Mouse (Mus musculus) ES-E14 (cell line): Measurements from ENCODE around the gene Cep63. TPM values are rescaled to one million over a fixed set of nuclear protein-coding genes. Genes with fewer than 3 reads are reported as not detected.

ENCODE experiments used
- DNase-seq: peaks from one replicate; pipeline ENCODE4 v3.0.0-alpha.2; 2013; ENCODE audit warnings: low read depth, low spot score
- H3K27ac ChIP-seq: 2 replicates; pipeline ENCODE4 v1.5.1; 2012; ENCODE audit warnings: low read depth, mild to moderate bottlenecking, low read length, moderate library complexity, mixed read lengths; ENCODE audit not compliant: poor library complexity, insufficient read depth, severe bottlenecking
- H3K36me3 ChIP-seq: 2 replicates; pipeline ENCODE4 v1.6.1; 2012; ENCODE audit warnings: mild to moderate bottlenecking, low read length, moderate library complexity, mixed read lengths; ENCODE audit not compliant: control insufficient read depth, poor library complexity, insufficient read depth, severe bottlenecking
- H3K4me1 ChIP-seq, 2 experiments: fragments of 150-350 bp in 1 of 2; sonication (generic) in 1 of 2; 2 replicates each; pipeline ENCODE4 v1.6.1; 2012; ENCODE audit warnings: low read length in 2 of 2, mild to moderate bottlenecking in 1 of 2, mixed read lengths in 1 of 2; ENCODE audit not compliant: control insufficient read depth in 2 of 2, insufficient read depth in 2 of 2, poor library complexity in 1 of 2
- H3K4me3 ChIP-seq, 2 experiments: fragments of 150-350 bp in 1 of 2; sonication (generic) in 1 of 2; 2 replicates each; pipeline ENCODE4 v1.5.1; 2012; ENCODE audit warnings: low read length in 2 of 2, low read depth in 1 of 2, mild to moderate bottlenecking in 1 of 2, mixed read lengths in 1 of 2; ENCODE audit not compliant: insufficient read depth in 1 of 2, poor library complexity in 1 of 2, severe bottlenecking in 1 of 2
- H3K9ac ChIP-seq: 2 replicates; pipeline ENCODE4 v1.6.1; 2012; ENCODE audit warnings: low read depth, mild to moderate bottlenecking, low read length, mixed read lengths; ENCODE audit not compliant: poor library complexity, insufficient read depth, severe bottlenecking
- H3K9me3 ChIP-seq: fragments of 150-350 bp; sonication (generic); 2 replicates; pipeline ENCODE4 v1.6.1; 2012; ENCODE audit warnings: low read depth, mild to moderate bottlenecking, low read length; ENCODE audit not compliant: control insufficient read depth, insufficient read depth
- CHD2 ChIP-seq: IDR thresholded peaks from 2 replicates; pipeline ENCODE4 v1.6.1; 2014; ENCODE audit warnings: mild to moderate bottlenecking, low read depth, low read length, inconsistent platforms
- HCFC1 ChIP-seq: IDR thresholded peaks from 2 replicates; pipeline ENCODE4 v1.6.1; 2012; ENCODE audit warnings: low read length, inconsistent platforms, borderline replicate concordance; ENCODE audit not compliant: insufficient read depth
- MAFK ChIP-seq: IDR thresholded peaks from 2 replicates; pipeline ENCODE4 v1.6.1; 2014; ENCODE audit warnings: mild to moderate bottlenecking, low read depth, low read length, inconsistent platforms; ENCODE audit not compliant: insufficient read depth
- ZC3H11A ChIP-seq: IDR thresholded peaks from 2 replicates; pipeline ENCODE4 v1.6.1; 2012; ENCODE audit warnings: low read depth, mild to moderate bottlenecking, inconsistent platforms, low read length, borderline replicate concordance
- ZNF384 ChIP-seq: IDR thresholded peaks from 2 replicates; pipeline ENCODE4 v1.6.1; 2012; ENCODE audit warnings: low read depth, low read length, inconsistent platforms
- in situ Hi-C, 2 experiments: fragments of 600-800 bp; cut with MboI; formaldehyde crosslinking; loops; one replicate each; pipeline ENCODE4 v1.15.1; 2025; ENCODE audit warnings: low sequenced_read_pairs in 2 of 2, inconsistent platforms in 1 of 2; ENCODE audit not compliant: unreplicated experiment in 2 of 2
- total RNA-seq: library from RNA; depleted of rRNA; stranded (reverse); fragments of 300-350 nt; gene quantifications from 2 replicates; pipeline ENCODE4 v1.2.3, GENCODE M21; 2012

The Cep63 gene
- total RNA-seq, 1 experiment: 26.1 TPM

DNA sequence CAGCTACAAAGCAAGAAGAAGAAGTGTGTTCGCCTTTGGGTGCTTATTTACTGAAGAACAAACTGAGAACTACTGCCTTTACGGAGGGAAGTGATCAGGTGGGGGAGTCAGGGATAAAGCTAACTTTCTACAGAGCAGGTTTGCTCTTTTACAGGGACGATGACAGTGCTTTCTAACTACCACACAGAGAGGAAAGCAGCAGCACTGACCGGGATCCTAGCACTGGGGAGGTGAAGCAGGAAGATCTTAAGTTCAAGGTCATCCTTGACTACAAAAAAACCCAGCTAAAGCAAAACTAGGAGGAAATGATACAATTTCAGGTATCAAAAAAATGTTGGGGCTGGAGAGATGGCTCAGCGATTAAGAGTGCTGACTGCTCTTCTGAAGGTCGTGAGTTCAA lies 3.5 kb downstream of the Cep63 start:
- Histone ChIP-seq H3K9ac (no peak overlapping the region), H3K4me1 (peaks cover 2 to 3% of the 10 kb centered on the region in 2 experiments; a peak in 1 of 4 replicates), H3K9me3 (no peaks in the 10 kb centered on the region), H3K27ac (no peak overlapping the region), H3K36me3 (no peaks in the 10 kb centered on the region), H3K4me3 (no peak overlapping the region)
- DNase-seq: no peak
- in situ Hi-C loops: no loop called here
- no peak for TF ChIP-seq ZC3H11A
- TF ChIP-seq MAFK: no peak
- no peak for TF ChIP-seq ZNF384
- no peak for TF ChIP-seq HCFC1
- no peak for TF ChIP-seq CHD2

DNA sequence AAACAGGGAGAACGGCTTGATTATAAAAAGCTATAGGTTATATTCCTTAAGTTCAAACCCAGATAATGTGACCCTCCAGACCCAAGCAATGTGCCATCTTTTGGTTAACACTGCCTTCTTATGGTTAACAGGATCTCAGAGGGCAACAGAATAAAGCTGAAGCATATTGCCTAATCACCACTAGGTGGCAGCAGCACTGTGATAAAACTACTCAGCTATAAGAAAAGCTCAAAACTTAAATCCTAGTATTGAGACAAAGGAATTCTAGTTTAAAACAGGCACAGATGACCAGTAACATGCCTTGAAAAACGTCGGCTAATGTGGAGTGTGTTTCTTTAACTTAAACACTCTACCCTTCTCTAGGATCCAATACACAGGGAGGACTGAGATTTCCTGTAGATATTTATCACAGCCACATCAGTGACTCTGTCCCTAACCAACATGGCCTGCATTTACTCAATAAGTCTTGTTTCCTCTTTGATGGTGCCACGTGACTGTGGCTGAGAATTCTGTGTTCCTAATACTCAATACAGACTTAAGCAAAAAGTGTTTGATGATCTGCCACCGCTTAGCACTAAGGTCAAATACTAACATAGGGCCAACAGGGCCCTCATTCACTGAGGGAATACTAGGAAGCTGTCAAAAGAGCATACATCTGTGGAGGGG lies 4.0 kb downstream of the Cep63 start:
- peak; percentile 43 for DNase-seq
- H3K9ac ChIP-seq: no peak overlapping the region
- peaks cover 2 to 3% of the 10 kb centered on the region in 2 experiments; a peak in 1 of 4 replicates for H3K4me1 ChIP-seq
- no peaks in the 10 kb centered on the region for H3K9me3 ChIP-seq
- H3K36me3 ChIP-seq: no peaks in the 10 kb centered on the region
- H3K4me3 ChIP-seq: no peak overlapping the region
- in situ Hi-C loops: no loop called here
- no peak overlapping the region for H3K27ac ChIP-seq
- 0 out of 2 replicates have a peak, but pooled peaks have one; percentile 56 for TF ChIP-seq ZC3H11A
- TF ChIP-seq MAFK: no peak

DNA sequence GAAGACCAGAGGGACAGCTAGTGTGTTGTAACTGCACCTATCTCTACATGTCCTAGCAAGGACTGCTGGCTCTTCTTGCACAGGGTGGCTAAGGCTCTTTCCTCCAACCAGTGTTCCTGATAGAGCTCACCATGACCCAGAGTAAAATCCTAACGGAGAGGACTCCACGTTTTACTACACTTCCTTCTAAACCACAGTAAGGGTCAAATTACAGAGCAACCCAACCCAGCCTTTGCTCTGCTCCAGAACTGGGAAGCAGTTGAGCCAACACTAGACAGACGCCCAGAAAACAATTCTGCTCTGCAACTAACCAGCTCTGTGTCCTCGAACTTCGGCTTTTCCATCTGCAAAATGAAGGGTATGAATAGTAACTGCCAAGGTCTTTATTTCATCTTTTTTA lies 4.9 kb downstream of the Cep63 start:
- Histone ChIP-seq H3K4me3 (no peak overlapping the region), H3K36me3 (peaks cover under 1% of the 10 kb centered on the region; the same call in 1 of the 2 replicates), H3K9me3 (no peaks in the 10 kb centered on the region), H3K9ac (no peak overlapping the region), H3K4me1 (peaks cover 2 to 3% of the 10 kb centered on the region in 2 experiments; a peak in 1 of 4 replicates), H3K27ac (no peak overlapping the region)
- no peak for TF ChIP-seq MAFK
- no peak for TF ChIP-seq CHD2
- TF ChIP-seq ZNF384: no peak
- no peak for TF ChIP-seq ZC3H11A
- no peak for TF ChIP-seq HCFC1
- no peak for DNase-seq
- in situ Hi-C loops: no loop called here

DNA sequence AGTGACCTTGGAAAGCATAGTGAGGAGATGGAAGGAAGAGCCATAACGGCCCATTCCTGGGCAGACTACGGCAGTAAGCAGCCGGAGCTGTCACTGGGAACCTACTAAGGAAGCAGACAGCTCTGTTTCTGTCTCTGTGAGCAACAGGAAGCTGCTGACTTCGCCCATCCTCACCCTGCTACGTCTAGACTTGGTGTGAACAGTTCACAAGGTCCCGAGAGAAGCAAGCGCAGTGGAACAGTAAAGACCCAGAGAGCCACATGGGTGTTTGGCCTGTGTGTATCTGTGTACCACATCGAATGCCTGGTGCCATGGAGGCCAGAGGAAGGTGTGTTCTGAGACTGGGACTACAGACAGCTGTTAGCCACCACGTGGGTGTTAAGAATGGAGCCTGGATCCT lies 10.1 kb downstream of the Cep63 start:
- H3K4me3 ChIP-seq: no peak overlapping the region
- no peaks in the 10 kb centered on the region for H3K9me3 ChIP-seq
- H3K9ac ChIP-seq: no peak overlapping the region
- no peak for DNase-seq
- TF ChIP-seq CHD2: no peak
- no peak for TF ChIP-seq ZC3H11A
- TF ChIP-seq MAFK: no peak
- no peak for TF ChIP-seq HCFC1
- TF ChIP-seq ZNF384: no peak
- no peak overlapping the region for H3K27ac ChIP-seq
- peaks cover 5% of the 10 kb centered on the region; the same call in 1 of the 2 replicates for H3K36me3 ChIP-seq
- in situ Hi-C loops: no loop called here
- 0 out of 4 replicates have a peak, but pooled peaks cover 0 to 2% of the 10 kb centered on the region in 2 experiments for H3K4me1 ChIP-seq

DNA sequence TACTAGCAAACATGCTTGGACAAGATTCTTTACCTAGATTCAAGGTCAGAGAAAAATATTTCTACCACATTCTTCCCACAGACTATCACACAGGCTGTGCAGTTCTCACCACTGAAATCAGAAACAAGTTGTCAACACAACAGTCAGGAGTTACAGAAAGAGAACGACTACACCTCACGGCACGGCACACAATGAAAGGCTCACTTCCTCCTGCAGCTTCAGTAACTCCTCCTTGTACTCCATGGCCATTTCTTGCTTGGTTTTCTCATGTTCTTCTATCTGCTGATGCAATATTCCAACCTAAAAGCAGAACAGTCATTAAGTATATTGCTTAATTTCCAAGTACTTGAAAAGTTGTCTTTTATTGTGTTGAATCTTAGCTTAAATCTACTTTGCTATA lies 11.3 kb downstream of the Cep63 start:
- Histone ChIP-seq H3K27ac (no peak overlapping the region), H3K9me3 (no peaks in the 10 kb centered on the region), H3K4me1 (no peaks in the 10 kb centered on the region), H3K9ac (no peak overlapping the region), H3K4me3 (no peak overlapping the region), H3K36me3 (peaks cover 5% of the 10 kb centered on the region; the same call in 1 of the 2 replicates)
- in situ Hi-C loops: no loop called here
- DNase-seq: no peak
- TF ChIP-seq MAFK: no peak
- no peak for TF ChIP-seq CHD2
- TF ChIP-seq HCFC1: no peak
- TF ChIP-seq ZNF384: no peak
- TF ChIP-seq ZC3H11A: no peak
